Mouse (Mus musculus) kidney, adult 2 months (tissue): ENCODE results near the gene Ulk1.

ENCODE experiments used
- CTCF ChIP-seq: fragments of 200-500 bp; conservative IDR thresholded peaks from 2 replicates; pipeline ENCODE4 v1.5.1; 2011; ENCODE audit warnings: low read depth, mild to moderate bottlenecking, control low read depth, low read length, moderate library complexity, mixed read lengths; ENCODE audit not compliant: insufficient read depth, insufficient read length
- POLR2A ChIP-seq: fragments of 200-500 bp; IDR thresholded peaks from one replicate; pipeline ENCODE4 v1.6.1; 2011; ENCODE audit warnings: low read depth, low read length, control low read depth

DNA sequence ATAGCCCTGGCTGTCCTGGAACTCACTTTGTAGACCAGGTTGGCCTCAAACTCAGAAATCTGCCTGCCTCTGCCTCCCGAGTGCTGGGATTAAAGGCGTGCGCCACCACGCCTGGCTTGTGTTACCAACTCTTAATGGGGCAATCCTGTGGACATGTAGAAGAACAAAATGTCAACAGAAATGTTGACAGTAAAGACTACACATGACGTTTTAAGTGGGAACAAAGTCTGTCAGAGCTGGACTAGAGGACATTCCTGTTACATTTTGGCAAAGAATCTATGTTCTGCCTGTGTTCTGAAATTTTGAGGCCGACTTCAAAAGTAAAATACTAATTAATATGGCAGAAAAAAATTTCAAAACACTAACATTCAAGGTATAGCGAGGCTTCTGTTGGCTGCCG, 46.0 kb downstream of the Ulk1 start:
- TF ChIP-seq POLR2A (no peak), CTCF (no peak)
